Mouse (Mus musculus): ENCODE data around the gene Klhdc9.
A peak's percentile ranks its signal among the peaks of the same experiment; 100 is the strongest.

- TF ChIP-seq ZC3H11A (IDR thresholded peaks at IDR 0.05; ENCODE audit: borderline replicate concordance, low read depth, low read length): peak; percentile 47; the same call in 1 of the 2 replicates
- TF ChIP-seq ZNF384 (IDR thresholded peaks at IDR 0.05; ENCODE audit: low read depth, low read length): no peak
- TF ChIP-seq HCFC1 (IDR thresholded peaks at IDR 0.05; ENCODE audit: borderline replicate concordance, insufficient read depth, low read length): no peak
- TF ChIP-seq CHD2 (IDR thresholded peaks at IDR 0.05; ENCODE audit: low read depth, low read length): no peak
- no peak for TF ChIP-seq MAFK (IDR thresholded peaks at IDR 0.05; ENCODE audit: insufficient read depth, low read depth, low read length)
These were observed 807 bp upstream of the Klhdc9 start for GRCm38 (mm10) chr1:171361106-171362103.

Measured in ES-E14 (cell line).